Mouse (Mus musculus): ENCODE data around the gene Slc35f6. TPM values are rescaled to one million over a fixed set of nuclear protein-coding genes. Genes with fewer than 3 reads are reported as not detected.

The Slc35f6 gene
- 71.8 and 88.0 TPM in 2 replicates for polyA plus RNA-seq (2012; rRNA removed)

GRCm38 (mm10) chr5:30647815-30648560 is at the start of gene Slc35f6:
Slc35f6 (plus strand) TSS chr5:30647933.
- Histone ChIP-seq H3K27me3 (ENCODE audit: control insufficient read depth, insufficient read depth, low read length) (no peaks in the 10 kb centered on the region), H3K36me3 (ENCODE audit: control insufficient read depth, insufficient read depth, low read length) (no peaks in the 10 kb centered on the region), H3K4me3 (ENCODE audit: control insufficient read depth, insufficient read depth, low read length) (peak within 1 kb of the TSS; percentile 76), H3K4me1 (replicated peaks; ENCODE audit: control insufficient read depth, insufficient read depth, low read length) (peaks cover 12% of the 10 kb centered on the region), H3K27ac (ENCODE audit: control insufficient read depth, insufficient read depth, low read length) (no peak within 1 kb of the TSS)
- TF ChIP-seq CTCF (IDR thresholded peaks at IDR 0.05; ENCODE audit: borderline replicate concordance, control insufficient read depth, extremely low read depth, insufficient read depth, low read length, poor library complexity) (no peak), POLR2A (IDR thresholded peaks at IDR 0.05; ENCODE audit: control insufficient read depth, extremely low read depth, insufficient read depth, low read length, poor library complexity) (peak; percentile 45; the same call in 1 of the 2 replicates)
- WGBS = under 1% methylated on average over 38 of the region's 38 CpGs
- DNase-seq = peak; percentile 97

DNA sequence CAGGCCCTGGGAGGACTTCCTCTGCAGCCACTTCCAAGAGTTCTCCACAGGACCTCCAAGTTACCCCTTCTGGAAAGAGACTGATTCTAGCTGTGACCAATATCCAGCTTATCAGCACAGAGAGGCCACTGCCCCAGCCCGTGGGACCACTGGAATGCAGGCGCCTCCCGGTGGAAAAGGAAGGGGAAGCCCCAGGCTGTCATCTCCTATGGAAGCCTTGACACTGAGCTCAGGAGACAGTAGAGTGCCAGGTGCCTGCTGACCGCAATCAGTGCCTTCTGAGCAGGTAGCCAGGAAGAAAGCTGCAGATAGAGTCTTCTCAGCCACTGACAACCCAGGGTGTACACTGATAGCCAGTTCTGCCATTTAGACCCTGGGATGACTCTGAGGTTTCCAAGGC is 46.3 kb upstream of the Slc35f6 start:
- no peak overlapping the region for H3K4me3 ChIP-seq (ENCODE audit: control insufficient read depth, insufficient read depth, low read length)
- no peaks in the 10 kb centered on the region for H3K27me3 ChIP-seq (ENCODE audit: control insufficient read depth, insufficient read depth, low read length)
- H3K4me1 ChIP-seq (replicated peaks; ENCODE audit: control insufficient read depth, insufficient read depth, low read length) = no peaks in the 10 kb centered on the region
- 38% methylated on average over 4 of the region's 4 CpGs for WGBS
- no peak for DNase-seq
- no peaks in the 10 kb centered on the region for H3K36me3 ChIP-seq (ENCODE audit: control insufficient read depth, insufficient read depth, low read length)
- no peak overlapping the region for H3K27ac ChIP-seq (ENCODE audit: control insufficient read depth, insufficient read depth, low read length)
- TF ChIP-seq POLR2A (IDR thresholded peaks at IDR 0.05; ENCODE audit: control insufficient read depth, extremely low read depth, insufficient read depth, low read length, poor library complexity) (no peak), CTCF (IDR thresholded peaks at IDR 0.05; ENCODE audit: borderline replicate concordance, control insufficient read depth, extremely low read depth, insufficient read depth, low read length, poor library complexity) (no peak)

GRCm38 (mm10) chr5:30603255-30603654 is 44.5 kb upstream of the Slc35f6 start:
- Histone ChIP-seq H3K4me1 (replicated peaks; ENCODE audit: control insufficient read depth, insufficient read depth, low read length) (no peaks in the 10 kb centered on the region), H3K4me3 (ENCODE audit: control insufficient read depth, insufficient read depth, low read length) (no peak overlapping the region), H3K27ac (ENCODE audit: control insufficient read depth, insufficient read depth, low read length) (no peak overlapping the region), H3K36me3 (ENCODE audit: control insufficient read depth, insufficient read depth, low read length) (no peaks in the 10 kb centered on the region), H3K27me3 (ENCODE audit: control insufficient read depth, insufficient read depth, low read length) (no peaks in the 10 kb centered on the region)
- no peak for DNase-seq
- TF ChIP-seq POLR2A (IDR thresholded peaks at IDR 0.05; ENCODE audit: control insufficient read depth, extremely low read depth, insufficient read depth, low read length, poor library complexity) = no peak
- TF ChIP-seq CTCF (IDR thresholded peaks at IDR 0.05; ENCODE audit: borderline replicate concordance, control insufficient read depth, extremely low read depth, insufficient read depth, low read length, poor library complexity) = no peak
- WGBS = 78% methylated on average over 3 of the region's 3 CpGs

DNA sequence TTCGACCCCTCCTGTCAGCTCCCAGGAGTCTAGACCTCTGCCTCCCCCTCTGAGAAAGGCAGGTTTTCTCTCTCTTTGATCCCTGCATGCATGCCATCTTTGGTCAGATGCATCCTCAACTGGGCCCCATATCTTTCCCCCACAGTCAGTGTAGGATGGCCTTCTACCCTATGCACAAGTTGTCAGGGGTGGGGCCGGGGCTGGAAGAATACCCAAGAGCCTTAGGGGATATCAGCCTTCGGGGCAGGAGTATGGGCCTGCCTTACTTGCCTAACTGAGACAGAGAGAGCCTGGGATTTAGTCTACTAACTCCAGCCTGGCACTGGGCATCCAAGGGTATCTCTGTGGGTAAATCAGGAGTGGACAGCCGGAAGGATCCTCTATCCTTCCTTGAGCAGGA is 43.8 kb upstream of the Slc35f6 start:
- TF ChIP-seq POLR2A (IDR thresholded peaks at IDR 0.05; ENCODE audit: control insufficient read depth, extremely low read depth, insufficient read depth, low read length, poor library complexity) (no peak), CTCF (IDR thresholded peaks at IDR 0.05; ENCODE audit: borderline replicate concordance, control insufficient read depth, extremely low read depth, insufficient read depth, low read length, poor library complexity) (no peak)
- DNase-seq = no peak
- H3K4me3 ChIP-seq (ENCODE audit: control insufficient read depth, insufficient read depth, low read length) = no peak overlapping the region
- H3K27ac ChIP-seq (ENCODE audit: control insufficient read depth, insufficient read depth, low read length) = no peak overlapping the region
- 83% methylated on average over 4 of the region's 4 CpGs for WGBS
- no peaks in the 10 kb centered on the region for H3K27me3 ChIP-seq (ENCODE audit: control insufficient read depth, insufficient read depth, low read length)
- H3K4me1 ChIP-seq (replicated peaks; ENCODE audit: control insufficient read depth, insufficient read depth, low read length) = no peaks in the 10 kb centered on the region
- H3K36me3 ChIP-seq (ENCODE audit: control insufficient read depth, insufficient read depth, low read length) = no peaks in the 10 kb centered on the region

DNA sequence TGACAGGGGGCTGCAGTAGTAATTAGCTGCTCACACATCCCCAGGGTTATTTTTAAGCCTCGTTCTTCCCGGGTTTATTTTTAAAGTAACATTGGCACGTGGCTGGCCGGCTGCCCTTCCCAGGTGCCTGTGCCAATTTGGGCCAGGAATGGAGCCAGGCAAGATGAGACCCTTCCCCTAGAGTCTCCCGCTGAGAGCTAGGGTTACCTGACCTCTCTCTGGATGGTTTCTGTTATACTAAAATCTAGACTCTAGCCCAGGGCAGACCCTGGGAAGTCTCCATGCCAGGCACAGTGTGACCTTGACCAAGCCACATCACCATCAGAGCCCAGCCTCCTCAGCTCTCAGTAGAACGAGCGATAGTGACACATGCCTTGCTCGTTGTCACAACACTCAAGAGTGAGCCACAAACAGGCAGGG is 43.0 kb upstream of the Slc35f6 start:
- TF ChIP-seq POLR2A (IDR thresholded peaks at IDR 0.05; ENCODE audit: control insufficient read depth, extremely low read depth, insufficient read depth, low read length, poor library complexity) = no peak
- no peak for TF ChIP-seq CTCF (IDR thresholded peaks at IDR 0.05; ENCODE audit: borderline replicate concordance, control insufficient read depth, extremely low read depth, insufficient read depth, low read length, poor library complexity)
- Histone ChIP-seq H3K36me3 (ENCODE audit: control insufficient read depth, insufficient read depth, low read length) (no peaks in the 10 kb centered on the region), H3K27ac (ENCODE audit: control insufficient read depth, insufficient read depth, low read length) (no peak overlapping the region), H3K4me3 (ENCODE audit: control insufficient read depth, insufficient read depth, low read length) (no peak overlapping the region), H3K27me3 (ENCODE audit: control insufficient read depth, insufficient read depth, low read length) (no peaks in the 10 kb centered on the region), H3K4me1 (replicated peaks; ENCODE audit: control insufficient read depth, insufficient read depth, low read length) (no peaks in the 10 kb centered on the region)
- no peak for DNase-seq
- WGBS = 84% methylated on average over 8 of the region's 8 CpGs

DNA sequence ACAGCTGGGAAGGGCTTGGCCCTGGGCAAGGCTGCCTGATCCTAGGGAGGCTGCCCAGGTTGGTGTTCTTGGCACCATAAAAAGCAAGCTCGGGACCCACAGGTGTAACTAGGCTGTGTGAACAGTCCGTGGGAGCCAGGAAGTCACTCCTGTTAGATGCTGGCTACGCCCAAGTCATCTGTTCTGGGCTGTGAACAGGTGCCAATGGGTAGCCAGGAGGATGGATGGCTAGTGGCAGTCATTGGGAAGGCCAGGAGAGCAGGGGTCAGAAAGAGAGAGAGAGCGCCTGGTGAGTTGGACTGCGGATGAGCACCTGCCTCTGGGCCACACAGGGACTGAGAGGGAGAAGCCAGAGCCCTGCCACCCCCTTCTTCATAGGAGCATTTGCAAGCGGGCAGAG is 42.1 kb upstream of the Slc35f6 start:
- 82% methylated on average over 6 of the region's 6 CpGs for WGBS
- Histone ChIP-seq H3K4me3 (ENCODE audit: control insufficient read depth, insufficient read depth, low read length) (no peak overlapping the region), H3K27me3 (ENCODE audit: control insufficient read depth, insufficient read depth, low read length) (no peaks in the 10 kb centered on the region), H3K36me3 (ENCODE audit: control insufficient read depth, insufficient read depth, low read length) (no peaks in the 10 kb centered on the region), H3K4me1 (replicated peaks; ENCODE audit: control insufficient read depth, insufficient read depth, low read length) (no peaks in the 10 kb centered on the region), H3K27ac (ENCODE audit: control insufficient read depth, insufficient read depth, low read length) (no peak overlapping the region)
- no peak for TF ChIP-seq POLR2A (IDR thresholded peaks at IDR 0.05; ENCODE audit: control insufficient read depth, extremely low read depth, insufficient read depth, low read length, poor library complexity)
- TF ChIP-seq CTCF (IDR thresholded peaks at IDR 0.05; ENCODE audit: borderline replicate concordance, control insufficient read depth, extremely low read depth, insufficient read depth, low read length, poor library complexity) = no peak
- no peak for DNase-seq

All from thymus, adult 2 months (tissue).